Mouse (Mus musculus) lung, postnatal 0 days (tissue): ENCODE results near the gene Cdc42.

ENCODE experiments used
- CTCF ChIP-seq: IDR thresholded peaks from 2 replicates; pipeline ENCODE4 v1.5.1; 2016; ENCODE audit warnings: antibody characterized with exemption, mild to moderate bottlenecking
- EP300 ChIP-seq: IDR thresholded peaks from 2 replicates; pipeline ENCODE4 v1.6.1; 2016; ENCODE audit warnings: antibody characterized with exemption, mild to moderate bottlenecking, control low read depth

DNA sequence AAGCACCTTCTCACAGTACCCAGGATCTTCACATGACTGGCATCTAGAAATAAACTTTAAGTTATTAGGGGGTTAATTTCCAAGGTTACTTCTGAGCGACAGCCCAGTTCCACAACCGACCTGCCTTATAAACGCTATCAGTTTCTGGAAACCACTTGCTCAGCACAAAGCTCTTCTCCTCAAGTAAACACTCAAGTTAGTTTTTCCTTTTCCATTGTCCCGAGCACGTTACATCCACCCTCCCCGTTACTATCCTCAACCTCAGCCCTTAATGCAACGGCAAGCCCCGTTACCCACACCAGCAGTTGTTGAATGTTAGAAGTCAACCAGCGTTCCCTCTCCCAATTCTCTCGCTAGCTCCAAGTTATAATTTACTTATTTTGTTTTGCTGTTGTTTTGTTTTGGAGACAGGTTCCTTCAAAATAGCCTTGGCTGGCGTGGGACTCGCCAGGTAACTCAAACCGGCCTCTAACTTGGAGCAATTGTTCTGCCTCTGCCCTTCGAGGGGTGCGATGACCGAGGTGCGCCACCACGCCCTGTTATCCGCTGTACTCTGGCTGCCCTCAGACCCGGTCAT is 30.1 kb upstream of the Cdc42 start:
- TF ChIP-seq CTCF (no peak), EP300 (no peak)
